Mouse (Mus musculus) hindlimb bud, embryonic 11.5 days (tissue): ENCODE measurements around the gene Kcnab3.

ENCODE experiments used
- DNase-seq: peaks from one replicate; pipeline ENCODE4 v3.0.0-alpha.2; 2012; ENCODE audit warnings: low read depth, low spot score; ENCODE audit errors: extremely low spot score

The Kcnab3 gene

GRCm38 (mm10) chr11:69369990-69370816 lies 44.1 kb downstream of the Kcnab3 start:
- no peak for DNase-seq

DNA sequence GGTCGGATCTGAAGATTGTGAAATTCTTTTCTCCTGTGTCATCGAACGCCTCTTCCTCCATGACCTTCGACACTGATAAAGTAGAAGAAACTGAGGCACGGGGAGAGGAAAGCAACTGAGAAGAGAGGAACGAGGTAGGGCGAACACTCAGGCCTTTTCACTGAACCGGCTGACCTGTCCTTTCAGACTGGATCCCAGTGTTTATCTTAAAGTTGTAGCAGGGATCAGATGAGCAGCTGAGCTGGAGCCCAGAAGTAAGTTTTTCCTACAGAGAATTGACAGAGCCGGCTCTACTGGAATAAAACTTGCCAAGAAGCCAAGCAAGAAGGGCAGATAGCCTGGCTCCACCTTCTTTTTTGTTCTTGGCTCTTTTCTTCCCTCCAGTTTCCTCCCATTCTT lies 44.8 kb downstream of the Kcnab3 start:
- DNase-seq: no peak

GRCm38 (mm10) chr11:69371601-69372000 lies 45.5 kb downstream of the Kcnab3 start:
- DNase-seq: no peak

- no peak for DNase-seq
Observed at GRCm38 (mm10) chr11:69372056-69372779, 46.2 kb downstream of the Kcnab3 start.

GRCm38 (mm10) chr11:69372780-69373170 lies 46.7 kb downstream of the Kcnab3 start:
- DNase-seq: no peak

- DNase-seq: no peak
Observed at GRCm38 (mm10) chr11:69373223-69373965, 47.3 kb downstream of the Kcnab3 start.

DNA sequence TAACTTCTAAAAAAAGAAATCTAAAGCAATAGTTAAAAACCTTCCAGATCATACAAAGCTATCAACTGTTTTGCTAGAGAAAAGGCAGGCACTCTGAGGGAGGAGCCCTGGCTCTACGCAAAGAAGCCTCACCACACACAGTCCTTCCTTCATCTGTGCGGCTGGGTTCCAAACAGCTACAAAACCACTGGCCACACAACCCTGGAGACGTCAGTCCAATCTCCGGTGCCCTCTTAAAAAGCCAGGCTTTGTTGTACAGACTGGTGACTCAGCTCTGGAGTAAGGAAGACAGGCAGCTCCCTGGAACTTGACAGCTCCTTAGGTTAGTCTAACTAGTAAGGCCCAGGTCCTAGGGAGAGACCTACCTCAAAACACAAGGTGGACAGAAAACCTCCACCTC lies 49.6 kb downstream of the Kcnab3 start:
- DNase-seq: no peak

DNA sequence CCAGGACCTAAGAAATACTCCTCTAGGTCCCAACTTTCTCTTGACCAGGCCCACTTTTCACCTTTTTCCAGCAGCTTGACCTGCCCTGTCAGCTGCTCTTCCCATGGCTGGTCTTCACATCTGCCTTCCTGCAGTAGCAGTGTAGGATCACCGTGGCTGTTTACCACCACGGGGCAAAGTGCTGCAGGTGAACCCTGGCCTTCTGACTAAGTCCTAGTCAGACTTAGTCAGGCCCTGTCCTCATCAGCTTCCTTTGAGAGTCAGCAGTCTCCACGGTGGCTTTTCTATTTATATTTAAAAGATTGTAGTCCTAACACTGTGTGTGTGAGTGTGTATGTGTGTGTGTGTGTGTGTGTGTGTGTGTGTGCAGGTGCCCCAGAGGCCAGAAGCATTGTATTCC lies 51.7 kb downstream of the Kcnab3 start:
- DNase-seq: no peak

GRCm38 (mm10) chr11:69379600-69379999 lies 53.5 kb downstream of the Kcnab3 start:
- DNase-seq: no peak

DNA sequence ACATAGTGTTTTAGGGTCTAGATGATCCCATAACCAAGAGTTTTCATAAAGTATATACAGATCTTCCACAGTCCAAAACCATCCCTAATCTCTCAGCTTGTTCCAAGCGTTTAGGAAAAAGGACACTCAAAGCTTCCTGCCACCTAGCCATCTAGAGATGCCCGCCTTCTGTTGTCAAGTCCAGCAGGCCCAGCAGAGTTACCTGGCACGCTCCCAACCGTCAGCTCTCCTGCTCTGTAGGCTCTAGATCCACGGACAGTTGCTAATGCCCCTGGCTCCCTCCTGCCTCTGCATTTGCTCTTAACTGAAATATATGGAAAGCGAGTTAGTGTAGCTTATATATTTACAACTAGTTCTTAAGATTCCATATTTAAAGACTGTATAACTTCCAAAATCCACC lies 55.3 kb downstream of the Kcnab3 start:
- DNase-seq: no peak
